Mouse (Mus musculus): ENCODE measurements at regions not wholly inside any gene's neighbourhood (a gene's known extent, or its start where the extent isn't known, plus 50 kb on each side); places are given as distances from the start of the nearest gene placed in this dataset.

- no peak for TF ChIP-seq MYOG (IDR thresholded peaks at IDR 0.05; ENCODE audit: control insufficient read depth in 1 of 3, insufficient read depth in 1 of 3, insufficient read length in 2 of 3, low read depth in 2 of 3)
- TF ChIP-seq POLR2A (IDR thresholded peaks at IDR 0.05; ENCODE audit: insufficient read length, low read depth), result no peak
- no peak for TF ChIP-seq MYOD1 (IDR thresholded peaks at IDR 0.05; ENCODE audit: control insufficient read depth in 1 of 3, insufficient read length in 2 of 3, low read depth in 2 of 3)
- no peak for TF ChIP-seq CEBPB (IDR thresholded peaks at IDR 0.05; ENCODE audit: insufficient read depth, poor library complexity, severe bottlenecking)
- no peak for TF ChIP-seq E2F4 (IDR thresholded peaks at IDR 0.05; ENCODE audit: insufficient read depth)
- TF ChIP-seq USF1 (IDR thresholded peaks at IDR 0.05; ENCODE audit: low read depth), result no peak
Measured at GRCm38 (mm10) chr3:144305456-144305855, 100.4 kb upstream of the Lmo4 start.

Data from myocyte (in vitro differentiated cells).